Mouse (Mus musculus): ENCODE data around the gene Wnt5a. TPM values are rescaled to one million over a fixed set of nuclear protein-coding genes. Genes with fewer than 3 reads are reported as not detected.

The Wnt5a gene
- polyA plus RNA-seq, 1 experiment: not detected

GRCm38 (mm10) chr14:28507471-28507870 is 2.9 kb downstream of the Wnt5a start:
- no peak overlapping the region for H3K27ac ChIP-seq (ENCODE audit: insufficient read depth, low read depth, low read length)
- 11% methylated on average over 18 of the region's 18 CpGs for WGBS
- TF ChIP-seq CTCF (IDR thresholded peaks at IDR 0.05; ENCODE audit: insufficient read depth, low read depth, low read length) (peak; percentile 88), POLR2A (IDR thresholded peaks at IDR 0.05; ENCODE audit: insufficient read depth, low read depth, low read length) (no peak)
- peaks cover 23% of the 10 kb centered on the region for H3K4me1 ChIP-seq (ENCODE audit: control insufficient read depth, insufficient read depth, low read length)
- H3K4me3 ChIP-seq (ENCODE audit: insufficient read depth, low read depth, low read length): peak overlapping the region; percentile 59

- H3K4me1 ChIP-seq (ENCODE audit: control insufficient read depth, insufficient read depth, low read length): peaks cover 23% of the 10 kb centered on the region
- H3K27ac ChIP-seq (ENCODE audit: insufficient read depth, low read depth, low read length): no peak overlapping the region
- WGBS: 42% methylated on average over 27 of the region's 27 CpGs
Observed at GRCm38 (mm10) chr14:28508288-28509258, 4.0 kb downstream of the Wnt5a start.

GRCm38 (mm10) chr14:28509441-28510340 is 5.1 kb downstream of the Wnt5a start:
- peaks cover 18% of the 10 kb centered on the region for H3K4me1 ChIP-seq (ENCODE audit: control insufficient read depth, insufficient read depth, low read length)
- peak overlapping the region; percentile 52 for H3K4me3 ChIP-seq (ENCODE audit: insufficient read depth, low read depth, low read length)
- WGBS: 4% methylated on average over 47 of the region's 47 CpGs
- TF ChIP-seq POLR2A (IDR thresholded peaks at IDR 0.05; ENCODE audit: insufficient read depth, low read depth, low read length) (no peak), CTCF (IDR thresholded peaks at IDR 0.05; ENCODE audit: insufficient read depth, low read depth, low read length) (no peak)
- H3K27ac ChIP-seq (ENCODE audit: insufficient read depth, low read depth, low read length): peak overlapping the region; percentile 36

More at GRCm38 (mm10) chr14:28508288-28509258, 4.0 kb downstream of the Wnt5a start:
- H3K4me3 ChIP-seq (ENCODE audit: insufficient read depth, low read depth, low read length): peak overlapping the region; percentile 52
- TF ChIP-seq POLR2A (IDR thresholded peaks at IDR 0.05; ENCODE audit: insufficient read depth, low read depth, low read length) (no peak), CTCF (IDR thresholded peaks at IDR 0.05; ENCODE audit: insufficient read depth, low read depth, low read length) (no peak)

GRCm38 (mm10) chr14:28510341-28511028 is 5.9 kb downstream of the Wnt5a start:
- H3K27ac ChIP-seq (ENCODE audit: insufficient read depth, low read depth, low read length): peak overlapping the region; percentile 36
- no peak for TF ChIP-seq POLR2A (IDR thresholded peaks at IDR 0.05; ENCODE audit: insufficient read depth, low read depth, low read length)
- no peak for TF ChIP-seq CTCF (IDR thresholded peaks at IDR 0.05; ENCODE audit: insufficient read depth, low read depth, low read length)
- peak overlapping the region; percentile 52 for H3K4me3 ChIP-seq (ENCODE audit: insufficient read depth, low read depth, low read length)
- peaks cover 18% of the 10 kb centered on the region for H3K4me1 ChIP-seq (ENCODE audit: control insufficient read depth, insufficient read depth, low read length)
- WGBS: 5% methylated on average over 29 of the region's 29 CpGs

- 4% methylated on average over 40 of the region's 41 CpGs for WGBS
- Histone ChIP-seq H3K27ac (ENCODE audit: insufficient read depth, low read depth, low read length) (no peak overlapping the region), H3K4me1 (ENCODE audit: control insufficient read depth, insufficient read depth, low read length) (peaks cover 18% of the 10 kb centered on the region)
Observed at GRCm38 (mm10) chr14:28511029-28511651, 6.6 kb downstream of the Wnt5a start.

GRCm38 (mm10) chr14:28512805-28513590 is 8.4 kb downstream of the Wnt5a start:
- peaks cover 18% of the 10 kb centered on the region for H3K4me1 ChIP-seq (ENCODE audit: control insufficient read depth, insufficient read depth, low read length)
- no peak overlapping the region for H3K4me3 ChIP-seq (ENCODE audit: insufficient read depth, low read depth, low read length)
- TF ChIP-seq CTCF (IDR thresholded peaks at IDR 0.05; ENCODE audit: insufficient read depth, low read depth, low read length) (no peak), POLR2A (IDR thresholded peaks at IDR 0.05; ENCODE audit: insufficient read depth, low read depth, low read length) (no peak)
- WGBS: 89% methylated on average over 5 of the region's 5 CpGs
- H3K27ac ChIP-seq (ENCODE audit: insufficient read depth, low read depth, low read length): no peak overlapping the region

More at GRCm38 (mm10) chr14:28511029-28511651, 6.6 kb downstream of the Wnt5a start:
- TF ChIP-seq POLR2A (IDR thresholded peaks at IDR 0.05; ENCODE audit: insufficient read depth, low read depth, low read length) (no peak), CTCF (IDR thresholded peaks at IDR 0.05; ENCODE audit: insufficient read depth, low read depth, low read length) (no peak)
- H3K4me3 ChIP-seq (ENCODE audit: insufficient read depth, low read depth, low read length): peak overlapping the region; percentile 52

GRCm38 (mm10) chr14:28514171-28514570 is 9.6 kb downstream of the Wnt5a start:
- Histone ChIP-seq H3K4me1 (ENCODE audit: control insufficient read depth, insufficient read depth, low read length) (peaks cover 16% of the 10 kb centered on the region), H3K4me3 (ENCODE audit: insufficient read depth, low read depth, low read length) (no peak overlapping the region), H3K27ac (ENCODE audit: insufficient read depth, low read depth, low read length) (no peak overlapping the region)
- TF ChIP-seq CTCF (IDR thresholded peaks at IDR 0.05; ENCODE audit: insufficient read depth, low read depth, low read length) (no peak), POLR2A (IDR thresholded peaks at IDR 0.05; ENCODE audit: insufficient read depth, low read depth, low read length) (no peak)
- 78% methylated on average over 2 of the region's 2 CpGs for WGBS
